Mouse (Mus musculus) stomach, embryonic 16.5 days (tissue): ENCODE measurements around the gene Mrpl39. TPM values are rescaled to one million over a fixed set of nuclear protein-coding genes. Genes with fewer than 3 reads are reported as not detected.

Source experiments
- ATAC-seq: fragments of 200-750 bp; cut with Nextera tagmentation; 2 replicates; pipeline ENCODE4 v1.8.0; 2017; ENCODE audit warnings: moderate number of reproducible peaks, moderate TSS enrichment; ENCODE audit not compliant: insufficient read depth, low FRiP score
- H3K27ac ChIP-seq: fragments of 300-500 bp; sonication (generic); 2 replicates; pipeline ENCODE4 v1.5.1; 2014; ENCODE audit warnings: low read length
- H3K27me3 ChIP-seq: fragments of 300-500 bp; sonication (generic); 2 replicates; pipeline ENCODE4 v1.6.1; 2014; ENCODE audit warnings: low read length, control low read depth, mixed read lengths; ENCODE audit not compliant: control insufficient read depth, insufficient read depth
- H3K36me3 ChIP-seq: fragments of 300-500 bp; sonication (generic); 2 replicates; pipeline ENCODE4 v1.6.1; 2014; ENCODE audit warnings: low read length; ENCODE audit not compliant: control insufficient read depth, insufficient read depth
- H3K4me1 ChIP-seq: fragments of 300-500 bp; sonication (generic); 2 replicates; pipeline ENCODE4 v1.6.1; 2014; ENCODE audit warnings: low read length, control low read depth, mixed read lengths; ENCODE audit not compliant: control insufficient read depth, insufficient read depth
- H3K4me2 ChIP-seq: fragments of 300-500 bp; sonication (generic); 2 replicates; pipeline ENCODE4 v1.6.1; 2014; ENCODE audit warnings: low read depth, low read length, mixed read lengths
- H3K4me3 ChIP-seq: fragments of 300-500 bp; sonication (generic); replicated peaks from 2 replicates; pipeline ENCODE4 v1.5.1; 2014; ENCODE audit warnings: mild to moderate bottlenecking, low read length
- H3K9ac ChIP-seq: fragments of 300-500 bp; sonication (generic); 2 replicates; pipeline ENCODE4 v1.6.1; 2014; ENCODE audit warnings: low read length
- H3K9me3 ChIP-seq: fragments of 300-500 bp; sonication (generic); replicated peaks from 2 replicates; pipeline ENCODE4 v1.6.1; 2016; ENCODE audit warnings: low read length, control low read depth; ENCODE audit not compliant: control insufficient read depth
- WGBS: fragments of 180-500 bp; shearing (Covaris S2); extraction: QIAGEN DNeasy Blood & Tissue Kit; methylation state at CpG from one replicate; pipeline ENCODE4 v1.1.7; 2014; 5-methylcytosine and 5-hydroxymethylcytosine counted together
- polyA plus RNA-seq: library from polyadenylated mRNA; unstranded; fragments of >200 nt; fragmentation: Nextera tagmentation; extraction: Ambion mirVana; gene quantifications from 2 replicates; pipeline ENCODE4 v1.2.1, GENCODE M21; 2015

Gene Mrpl39
- polyA plus RNA-seq: 38.3 and 46.9 TPM in 2 replicates

- Histone ChIP-seq H3K4me3 (peak within 1 kb of the TSS; percentile 88), H3K36me3 (no peaks in the 10 kb centered on the region), H3K9me3 (no peaks in the 10 kb centered on the region), H3K4me2 (peak within 1 kb of the TSS; percentile 87), H3K4me1 (peaks cover 6% of the 10 kb centered on the region), H3K27me3 (no peaks in the 10 kb centered on the region), H3K27ac (peak within 1 kb of the TSS; percentile 73; the same call in 1 of the 2 replicates), H3K9ac (peak within 1 kb of the TSS; percentile 86)
- ATAC-seq: peak; percentile 99
- WGBS: under 1% methylated on average over 66 of the region's 66 CpGs
These were observed at the start of gene Mrpl39 for GRCm38 (mm10) chr16:84735166-84736105. TSS of gene Mrpl39 (minus strand) at chr16:84735742.

DNA sequence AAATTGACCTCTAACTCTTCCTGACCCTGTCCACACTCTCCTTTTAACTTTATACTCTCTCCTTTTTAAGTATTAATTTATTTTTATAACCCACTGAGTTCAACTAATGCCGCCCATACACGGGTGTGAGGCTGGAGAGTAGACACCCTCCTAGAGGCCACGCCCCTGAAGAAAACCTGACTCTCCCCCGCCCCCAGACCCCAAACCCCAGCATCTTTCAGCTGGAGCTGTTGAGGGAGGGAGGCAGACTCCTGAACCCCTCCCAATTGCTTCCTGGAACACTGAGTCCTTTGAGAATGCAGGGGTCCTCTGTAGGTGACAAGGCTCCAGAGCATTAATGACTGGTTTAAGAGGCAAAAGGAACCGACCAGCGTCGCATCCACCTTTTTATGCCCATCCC is 49.4 kb upstream of the Mrpl39 start:
- Histone ChIP-seq H3K27me3 (no peaks in the 10 kb centered on the region), H3K36me3 (no peaks in the 10 kb centered on the region), H3K9ac (no peak overlapping the region), H3K27ac (no peak overlapping the region), H3K4me3 (no peak overlapping the region), H3K4me1 (no peaks in the 10 kb centered on the region), H3K4me2 (no peak overlapping the region), H3K9me3 (no peaks in the 10 kb centered on the region)
- WGBS: 28% methylated on average over 7 of the region's 7 CpGs
- ATAC-seq: no peak

- Histone ChIP-seq H3K27ac (no peak overlapping the region), H3K27me3 (no peaks in the 10 kb centered on the region), H3K4me3 (no peak overlapping the region), H3K4me2 (no peak overlapping the region), H3K36me3 (no peaks in the 10 kb centered on the region), H3K9me3 (no peaks in the 10 kb centered on the region), H3K4me1 (no peaks in the 10 kb centered on the region), H3K9ac (no peak overlapping the region)
- no peak for ATAC-seq
- 40% methylated on average over 2 of the region's 2 CpGs for WGBS
These were observed 47.7 kb upstream of the Mrpl39 start for GRCm38 (mm10) chr16:84783279-84783678.

GRCm38 (mm10) chr16:84779718-84780117 is 44.2 kb upstream of the Mrpl39 start:
- Histone ChIP-seq H3K9me3 (no peaks in the 10 kb centered on the region), H3K4me2 (no peak overlapping the region), H3K27me3 (no peaks in the 10 kb centered on the region; the same call in 1 of the 2 replicates), H3K4me3 (no peak overlapping the region), H3K9ac (no peak overlapping the region), H3K36me3 (no peaks in the 10 kb centered on the region), H3K27ac (no peak overlapping the region), H3K4me1 (no peaks in the 10 kb centered on the region)
- no peak for ATAC-seq
- WGBS: 69% methylated on average over 5 of the region's 5 CpGs

DNA sequence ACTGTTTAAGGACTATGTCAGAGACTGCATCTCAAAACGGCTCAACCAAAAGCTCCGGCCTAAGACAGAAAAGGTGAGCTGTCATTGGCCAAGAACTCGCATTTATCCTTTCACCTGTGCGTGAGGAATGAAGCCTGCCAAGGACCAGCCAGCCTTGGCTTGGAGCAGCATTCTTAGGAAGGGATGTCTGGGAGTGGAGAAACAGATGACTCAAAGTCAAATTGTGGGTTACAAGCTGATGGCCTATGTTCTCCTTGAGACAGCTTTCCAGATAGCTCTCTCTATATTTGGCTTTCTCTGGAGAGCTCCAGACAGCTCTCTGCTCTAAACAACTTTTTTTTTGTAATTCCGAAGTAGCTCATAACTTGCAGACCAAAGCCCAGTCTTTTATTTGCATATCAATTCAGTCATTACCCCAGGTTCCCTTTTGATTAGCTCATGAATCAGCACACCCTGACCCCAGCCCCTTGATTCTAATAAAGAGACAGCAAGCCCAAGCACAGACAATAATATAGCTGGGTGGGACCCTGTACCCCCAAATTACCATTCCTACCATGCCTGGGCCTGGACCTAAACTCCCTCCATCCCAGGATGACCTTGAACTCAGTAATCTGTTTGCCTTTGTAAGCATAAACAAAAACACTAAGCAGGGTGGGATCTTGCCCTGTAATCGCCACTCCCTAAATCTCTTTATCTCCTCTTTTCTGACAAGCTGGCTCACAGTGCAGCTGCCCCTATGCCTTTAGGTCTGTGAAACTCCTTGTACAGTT is 43.5 kb upstream of the Mrpl39 start:
- Histone ChIP-seq H3K9me3 (no peaks in the 10 kb centered on the region), H3K27ac (no peak overlapping the region), H3K4me2 (no peak overlapping the region), H3K4me1 (no peaks in the 10 kb centered on the region), H3K36me3 (no peaks in the 10 kb centered on the region), H3K9ac (no peak overlapping the region), H3K4me3 (no peak overlapping the region), H3K27me3 (no peaks in the 10 kb centered on the region; the same call in 1 of the 2 replicates)
- 80% methylated on average over 6 of the region's 6 CpGs for WGBS
- ATAC-seq: no peak

DNA sequence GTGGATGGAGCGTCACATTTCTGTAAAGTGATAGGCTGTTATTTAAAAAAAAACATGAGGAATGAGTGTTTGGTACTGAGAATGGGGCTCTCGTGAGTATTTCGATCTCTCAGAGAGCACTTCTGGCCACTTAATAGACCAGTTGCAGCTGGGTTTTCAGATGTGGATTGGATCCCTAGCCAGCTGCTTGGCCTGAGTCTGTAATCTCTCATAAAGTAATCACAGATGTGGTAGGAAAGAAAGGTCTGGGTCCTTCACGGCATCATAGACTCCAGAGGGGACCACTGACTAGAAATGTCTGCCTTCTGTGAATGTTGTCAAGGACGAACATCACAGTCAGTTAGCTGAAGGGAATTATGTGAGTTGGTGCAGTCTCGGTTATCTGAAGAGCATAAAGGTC is 42.9 kb upstream of the Mrpl39 start:
- Histone ChIP-seq H3K36me3 (no peaks in the 10 kb centered on the region), H3K27ac (no peak overlapping the region), H3K27me3 (no peaks in the 10 kb centered on the region; the same call in 1 of the 2 replicates), H3K4me2 (no peak overlapping the region), H3K4me1 (no peaks in the 10 kb centered on the region), H3K9ac (no peak overlapping the region), H3K4me3 (no peak overlapping the region), H3K9me3 (no peaks in the 10 kb centered on the region)
- 85% methylated on average over 6 of the region's 6 CpGs for WGBS
- no peak for ATAC-seq

- ATAC-seq: no peak
- WGBS: 55% methylated on average over 7 of the region's 7 CpGs
- Histone ChIP-seq H3K4me2 (no peak overlapping the region), H3K4me1 (no peaks in the 10 kb centered on the region), H3K9ac (no peak overlapping the region), H3K27ac (no peak overlapping the region), H3K9me3 (no peaks in the 10 kb centered on the region), H3K36me3 (no peaks in the 10 kb centered on the region), H3K4me3 (no peak overlapping the region), H3K27me3 (no peaks in the 10 kb centered on the region; the same call in 1 of the 2 replicates)
These were observed 40.7 kb upstream of the Mrpl39 start for GRCm38 (mm10) chr16:84776089-84776784.

- ATAC-seq: no peak
- Histone ChIP-seq H3K4me3 (peak overlapping the region; percentile 57), H3K4me2 (peak overlapping the region; percentile 86), H3K36me3 (no peaks in the 10 kb centered on the region), H3K4me1 (no peaks in the 10 kb centered on the region), H3K9me3 (no peaks in the 10 kb centered on the region), H3K9ac (no peak overlapping the region), H3K27me3 (no peaks in the 10 kb centered on the region; the same call in 1 of the 2 replicates), H3K27ac (no peak overlapping the region)
- WGBS: 35% methylated on average over 11 of the region's 11 CpGs
These were observed 39.8 kb upstream of the Mrpl39 start for GRCm38 (mm10) chr16:84775356-84775755.
